Mouse (Mus musculus) liver, adult 2 months (tissue): ENCODE results near the gene Card19.

Source experiments
- CTCF ChIP-seq: fragments of 200-500 bp; IDR thresholded peaks from 2 replicates; pipeline ENCODE4 v1.5.1; 2011; ENCODE audit warnings: low read depth, low read length, control low read depth
- POLR2A ChIP-seq: fragments of 200-500 bp; IDR thresholded peaks from 2 replicates; pipeline ENCODE4 v1.6.1; 2011; ENCODE audit warnings: low read length, control low read depth; ENCODE audit not compliant: insufficient read depth; ENCODE audit errors: extremely low read depth

DNA sequence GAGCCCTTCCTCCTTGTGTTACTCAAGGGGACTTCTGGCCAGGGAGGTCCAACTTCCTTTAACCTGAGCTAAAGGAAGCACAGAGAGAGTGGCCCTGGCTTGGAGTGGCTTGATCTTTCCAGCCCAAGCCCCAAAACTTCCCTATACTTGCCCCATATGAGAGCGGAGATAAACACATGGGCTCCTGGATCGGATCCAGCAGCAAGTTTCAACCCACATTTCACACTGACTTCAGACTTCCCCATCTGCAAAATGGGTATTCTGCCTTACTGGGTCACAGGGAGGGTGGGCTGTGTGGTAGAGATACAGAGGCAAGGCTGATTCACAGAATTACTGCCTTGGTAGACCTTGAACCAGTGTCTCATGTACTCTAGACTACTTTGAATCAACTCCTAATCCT lies 27.7 kb upstream of the Card19 start:
- no peak for TF ChIP-seq POLR2A
- no peak for TF ChIP-seq CTCF
